Mouse (Mus musculus) brain, embryonic 18.5 days (tissue): ENCODE data around the gene Vps13d.
"Not testable (repeated sequence)": the region's sequence is repeated elsewhere in the genome, so short reads cannot be mapped to it uniquely, and the experiment has no call there.

Experiments
- DNase-seq: peaks from one replicate; pipeline ENCODE4 v3.0.0-alpha.2; 2012; ENCODE audit warnings: low read depth, low spot score

Vps13d gene

GRCm38 (mm10) chr4:145211076-145211475, 16.3 kb upstream of the Vps13d start:
- DNase-seq, result no peak

DNA sequence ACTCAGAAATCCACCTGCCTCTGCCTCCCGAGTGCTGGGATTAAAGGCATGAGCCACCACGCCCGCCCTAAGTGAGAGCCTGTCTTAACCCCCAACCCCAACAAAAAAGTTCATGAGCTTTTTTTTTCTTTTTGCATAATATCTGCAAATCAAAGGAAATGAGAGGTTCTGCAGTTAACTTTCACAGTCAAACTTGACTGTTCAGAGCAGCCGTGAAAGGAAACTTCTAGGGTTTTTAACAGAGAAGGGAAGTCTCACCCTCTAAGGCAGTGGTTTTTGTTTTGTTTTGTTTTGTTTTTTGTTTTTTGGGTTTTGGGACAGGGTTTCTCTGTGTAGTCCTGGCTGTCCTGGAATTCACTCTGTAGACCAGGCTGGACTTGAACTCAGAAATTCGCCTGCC, 15.8 kb upstream of the Vps13d start:
- no peak for DNase-seq

DNA sequence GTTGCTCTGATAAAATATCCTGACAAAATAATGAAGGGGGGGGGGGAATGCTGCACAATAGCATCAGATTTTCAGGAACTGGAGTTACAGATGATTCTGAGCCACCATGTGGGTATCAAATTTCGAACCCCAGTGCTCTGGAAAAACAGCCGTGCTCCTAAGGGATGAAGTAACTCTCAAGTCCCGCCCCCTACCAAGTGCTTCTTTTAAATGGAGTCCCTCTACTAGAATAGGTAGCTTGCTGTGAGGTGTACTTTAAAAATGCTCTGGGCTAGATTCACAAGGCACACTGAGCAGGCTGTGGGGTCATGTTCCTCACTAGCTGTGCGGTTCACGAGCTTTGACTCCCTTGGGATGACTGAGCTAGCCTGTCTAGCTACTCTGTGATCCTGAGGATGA, 14.9 kb upstream of the Vps13d start:
- no peak for DNase-seq

- no peak for DNase-seq
Observed at GRCm38 (mm10) chr4:145209076-145209689, 14.4 kb upstream of the Vps13d start.

DNA sequence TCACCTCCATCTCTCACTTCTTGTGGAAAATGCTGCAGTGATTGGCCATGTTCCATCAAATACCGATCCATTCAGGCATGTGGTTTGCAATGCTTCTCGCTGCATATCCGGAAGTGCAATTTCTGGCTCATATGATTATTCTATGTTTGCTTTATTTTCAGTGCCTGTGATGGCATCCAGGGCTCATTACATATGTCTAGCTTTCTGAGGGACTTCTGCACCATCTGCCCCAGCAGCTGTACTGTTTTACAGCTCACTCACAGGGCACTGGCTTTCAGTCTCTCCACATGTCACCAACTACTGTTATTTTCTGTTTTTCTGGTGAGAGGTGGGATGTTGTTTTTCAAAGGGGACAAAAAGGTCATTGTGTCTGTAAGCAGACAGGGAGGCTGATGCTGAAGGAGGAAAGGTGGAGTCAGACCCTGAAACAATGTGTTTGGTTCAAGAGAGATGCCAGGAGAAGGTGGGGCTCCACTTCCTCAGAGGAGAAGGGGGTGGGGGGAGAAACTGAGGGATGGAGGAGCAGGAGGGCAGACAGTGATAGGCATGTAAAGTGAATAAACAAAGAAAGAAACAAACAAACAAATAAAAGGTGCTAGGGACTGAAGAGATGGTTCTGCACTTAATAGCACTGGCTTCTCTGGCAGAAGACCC, 13.0 kb upstream of the Vps13d start:
- DNase-seq, result no peak

DNA sequence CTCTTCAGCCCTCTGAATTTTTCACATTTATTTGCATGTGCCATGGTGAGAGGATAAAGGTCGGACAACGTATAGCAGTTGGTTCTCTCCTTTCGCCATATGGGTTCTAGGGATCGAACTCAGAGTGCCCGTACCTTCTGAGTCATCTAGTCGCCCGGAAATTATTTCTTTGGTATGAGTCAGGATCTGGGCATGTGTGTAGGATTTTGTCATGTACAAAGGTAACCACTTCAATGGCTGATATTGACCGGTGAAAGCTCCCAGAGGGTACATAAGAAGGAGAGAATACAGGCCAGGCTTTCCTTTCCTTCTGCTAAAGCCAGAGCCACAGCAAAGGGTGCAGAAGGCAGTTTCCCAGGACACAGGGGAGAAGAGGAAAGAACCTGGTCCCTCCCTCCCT, 10.0 kb upstream of the Vps13d start:
- DNase-seq, result no peak

- DNase-seq, result no peak
Observed at GRCm38 (mm10) chr4:145203305-145203704, 8.5 kb upstream of the Vps13d start.

GRCm38 (mm10) chr4:145201424-145201823, 6.6 kb upstream of the Vps13d start:
- DNase-seq, result no peak

GRCm38 (mm10) chr4:145199982-145200699, 5.3 kb upstream of the Vps13d start:
- DNase-seq, result no peak

DNA sequence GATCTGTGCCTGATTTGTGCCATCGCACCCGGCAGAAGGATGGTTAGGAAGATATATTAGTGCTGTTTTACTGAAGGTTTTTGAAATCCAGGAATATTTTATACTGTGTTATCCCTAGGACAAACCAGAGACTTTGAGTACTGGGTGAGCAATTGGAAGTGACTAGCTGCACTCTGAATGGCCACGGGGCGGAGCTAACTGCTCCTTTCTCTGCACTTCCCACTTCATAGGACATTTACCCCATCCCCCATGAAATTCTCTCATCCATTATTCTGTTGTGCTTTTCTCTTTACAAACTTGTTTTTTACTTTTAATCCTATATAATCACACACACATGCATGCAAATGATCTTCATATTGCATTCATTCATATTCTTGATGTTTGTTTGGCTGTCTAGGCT, 1.8 kb upstream of the Vps13d start:
- no peak for DNase-seq

GRCm38 (mm10) chr4:145195172-145195571, 367 bp upstream of the Vps13d start:
- DNase-seq, result no peak

- DNase-seq, result no peak
Observed at GRCm38 (mm10) chr4:145193991-145194511, 754 bp downstream of the Vps13d start.

- no peak for DNase-seq
Observed at GRCm38 (mm10) chr4:145193406-145193805, 1.4 kb downstream of the Vps13d start.

DNA sequence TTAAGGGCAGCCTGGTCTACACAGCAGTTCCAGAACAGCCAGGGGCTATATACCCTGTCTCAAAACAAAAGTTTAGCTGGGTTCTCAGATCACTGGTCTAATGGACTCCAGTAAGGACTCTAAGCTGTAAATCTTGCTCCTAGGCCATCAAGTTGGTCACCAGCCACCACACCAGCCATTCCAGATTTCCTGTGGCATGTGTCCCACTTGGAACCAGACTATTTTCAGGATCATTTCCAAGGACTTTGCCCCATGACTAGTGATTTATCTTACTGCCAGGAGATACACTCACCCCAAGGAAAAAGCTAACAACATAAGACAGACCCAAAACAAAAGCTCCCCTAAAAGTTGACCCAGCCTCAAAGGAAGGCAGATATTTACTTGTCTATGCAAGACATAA, 2.1 kb downstream of the Vps13d start:
- DNase-seq, result no peak

DNA sequence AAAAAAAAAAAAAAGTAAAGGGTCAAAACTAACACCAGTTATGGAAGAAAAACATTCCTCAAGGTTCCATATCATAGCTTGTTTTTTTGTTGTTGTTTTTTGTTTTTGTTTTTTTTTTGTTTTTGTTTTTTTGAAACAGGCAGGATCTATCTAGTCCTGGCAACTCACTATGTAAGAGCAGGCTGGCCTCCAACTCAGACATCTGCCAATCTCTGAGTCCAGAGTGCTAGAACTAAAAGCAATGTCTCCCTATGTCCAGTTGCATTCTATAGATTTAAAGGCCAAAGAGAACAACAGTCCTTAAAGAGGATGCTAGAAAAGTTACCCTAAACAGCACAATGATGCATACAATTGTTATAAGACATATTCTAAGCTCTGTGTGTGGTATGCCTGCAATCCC, 6.2 kb downstream of the Vps13d start:
- no peak for DNase-seq

DNA sequence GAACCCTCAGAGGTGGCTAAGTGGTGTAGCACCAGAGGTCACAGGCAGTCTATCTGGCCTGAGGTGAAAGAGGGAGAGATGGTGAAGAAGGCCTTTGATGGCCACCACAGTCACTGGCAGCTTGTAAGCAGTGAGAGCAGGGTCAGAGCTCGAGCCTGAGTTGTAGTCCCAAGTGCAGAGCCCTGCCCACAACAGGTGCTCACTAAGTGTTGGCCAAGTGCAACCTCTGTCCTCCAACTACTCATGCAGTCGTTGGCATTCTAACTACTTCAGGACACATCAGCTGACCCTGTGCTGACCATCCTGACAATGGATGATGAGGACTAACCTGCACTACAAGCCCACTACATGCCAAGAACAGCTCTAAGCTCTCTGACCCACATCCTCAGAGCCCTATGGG, 7.2 kb downstream of the Vps13d start:
- DNase-seq, result no peak

GRCm38 (mm10) chr4:145178918-145179549, 15.8 kb downstream of the Vps13d start:
- DNase-seq, result no peak

GRCm38 (mm10) chr4:145165542-145165941, 29.3 kb downstream of the Vps13d start:
- not testable (repeated sequence) for DNase-seq

DNA sequence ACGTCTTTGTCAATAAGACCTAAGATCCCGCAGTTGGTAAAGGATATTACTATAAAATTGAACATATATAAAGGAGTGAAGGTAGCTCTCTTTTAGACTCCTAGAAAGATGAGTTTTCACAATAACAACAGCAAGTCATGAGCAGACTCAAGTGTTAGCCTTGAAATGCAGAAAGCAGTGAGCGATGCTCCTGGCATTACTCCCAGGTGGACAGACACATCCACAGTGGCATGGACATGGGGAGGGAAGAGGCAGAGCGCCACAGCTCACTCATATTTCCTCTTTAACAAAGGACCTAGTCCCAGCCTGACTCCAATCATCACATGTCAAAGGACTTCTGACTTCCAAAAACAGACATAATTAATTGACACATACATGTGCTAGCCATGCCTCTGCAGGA, 30.7 kb downstream of the Vps13d start:
- DNase-seq, result no peak

- DNase-seq, result no peak
Observed at GRCm38 (mm10) chr4:145161243-145161642, 33.6 kb downstream of the Vps13d start.

DNA sequence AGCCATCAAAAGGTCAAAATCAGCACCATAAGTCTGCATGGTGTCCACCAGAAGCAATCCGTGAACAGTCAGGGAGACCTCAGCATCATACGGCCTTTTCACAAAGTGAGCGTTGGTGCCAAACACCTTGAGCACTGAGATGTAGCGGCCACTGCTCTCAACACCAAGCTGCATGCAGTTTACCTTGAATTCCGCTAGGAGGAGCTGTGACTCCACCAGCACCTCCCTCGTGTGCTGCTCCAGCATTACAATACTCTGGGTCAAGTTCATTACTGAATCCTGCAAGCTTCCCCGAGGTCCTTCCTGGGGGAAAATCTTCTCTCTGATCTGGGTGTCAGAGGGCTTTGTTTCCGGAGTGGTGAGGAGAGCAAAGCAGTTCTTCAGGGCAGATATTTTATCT, 38.8 kb downstream of the Vps13d start:
- DNase-seq, result no peak

DNA sequence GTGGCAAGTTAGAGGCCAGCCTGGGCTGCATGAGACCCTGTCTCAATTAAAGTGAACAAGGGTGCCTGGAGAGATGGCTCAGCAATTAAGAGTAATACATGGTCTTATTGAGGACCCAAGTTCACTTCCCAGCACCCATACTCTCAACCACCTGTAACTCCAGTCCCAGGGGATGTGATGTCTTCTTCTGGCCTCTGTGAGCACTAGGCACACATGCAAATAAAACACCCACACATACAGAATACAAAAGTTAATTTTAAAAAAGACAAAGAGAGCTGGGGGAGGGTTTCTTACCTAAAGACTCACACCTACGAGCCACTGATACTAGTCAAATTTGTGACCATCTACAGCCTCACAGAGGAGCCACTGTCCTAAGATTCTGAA, 43.7 kb downstream of the Vps13d start:
- DNase-seq, result no peak
